ENCODE assay signal across 14 mouse cellular contexts in the genomic region with DNA sequence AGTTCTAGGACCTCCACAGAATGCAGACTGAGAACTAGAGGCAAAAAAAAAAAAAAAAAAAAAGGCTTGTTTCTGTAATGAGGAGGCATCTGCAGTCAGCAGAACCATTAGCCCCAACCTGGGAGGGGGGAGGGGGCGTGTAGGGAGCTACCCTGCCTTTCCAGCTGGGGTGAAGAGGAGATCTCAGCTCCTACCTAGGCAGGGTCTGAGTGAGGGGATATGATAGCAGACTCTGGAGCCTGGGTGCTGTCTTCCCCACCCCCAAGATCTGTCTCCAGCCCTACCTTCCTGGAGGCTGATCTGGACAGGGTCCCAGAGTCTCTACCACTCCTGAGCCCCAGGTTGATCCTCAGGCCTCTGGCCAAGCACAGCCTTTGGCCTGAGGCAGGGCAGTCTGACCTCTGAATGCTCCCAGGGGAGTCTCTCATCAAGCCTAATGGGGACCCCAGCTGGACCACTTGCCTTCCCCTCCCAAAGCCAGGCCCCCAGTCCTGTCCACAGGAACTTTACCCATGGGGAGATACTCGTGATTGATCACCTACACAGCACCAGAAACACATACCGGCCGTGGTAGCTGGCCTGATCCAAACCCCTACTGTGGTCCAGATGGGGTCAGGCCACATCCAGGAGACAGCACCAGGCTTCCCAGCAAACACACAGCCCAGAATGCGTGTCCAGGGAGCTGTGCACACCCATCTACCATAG. TPM values are rescaled to one million over a fixed set of nuclear protein-coding genes. Genes with fewer than 3 reads are reported as not detected.
DNase-seq lines count a peak whose midpoint lies in the region; ATAC-seq and TF ChIP-seq lines count a peak whose summit lies in the region.
"Had no signal": no experiment of that assay in that cellular context is flagged by ENCODE, and none has a peak within 500 bp of the region (broad histone marks: within the 10 kb centered on the region; RNA-seq: fewer than 3 reads in every experiment).

No protein-coding gene starts in this region.

- H3K79me2 ChIP-seq in MEL (ENCODE audit: control insufficient read depth, insufficient read depth, low read length, poor library complexity): no peaks in the 10 kb centered on the region

- no peak overlapping the region for H3K9ac ChIP-seq in MEL (ENCODE audit: control insufficient read depth, low read depth, low read length, poor library complexity, severe bottlenecking)
- peak overlapping the region; percentile 18; the same call in 1 of the 2 replicates for H3K9ac ChIP-seq in embryonic facial prominence, embryonic 11.5 days (replicated peaks; ENCODE audit: low read length)
- H3K9ac ChIP-seq in hindbrain, embryonic 12.5 days: peak overlapping the region; percentile 28
- 0 out of 2 replicates have a peak overlapping the region, but pooled peaks have one; percentile 17 for H3K9ac ChIP-seq in midbrain, embryonic 14.5 days (replicated peaks; ENCODE audit: low read length)
- H3K9ac ChIP-seq in heart, embryonic 11.5 days (ENCODE audit: low read depth, low read length): no peak overlapping the region
- no peak overlapping the region for H3K9ac ChIP-seq in kidney, embryonic 16.5 days (replicated peaks; ENCODE audit: low read length)
- H3K9ac ChIP-seq: heart, embryonic 12.5 days; lung, embryonic 14.5 days had no signal

- no peaks in the 10 kb centered on the region for H3K4me1 ChIP-seq in MEL (ENCODE audit: control insufficient read depth in 1 of 2, insufficient read depth in 2 of 2, low read length in 2 of 2)
- H3K4me1 ChIP-seq in embryonic facial prominence, embryonic 11.5 days (ENCODE audit: control insufficient read depth, insufficient read depth, low read length): peaks cover 25% of the 10 kb centered on the region
- peaks cover 56% of the 10 kb centered on the region for H3K4me1 ChIP-seq in hindbrain, embryonic 12.5 days
- H3K4me1 ChIP-seq in midbrain, embryonic 14.5 days (ENCODE audit: control insufficient read depth, insufficient read depth, low read length): peaks cover 52% of the 10 kb centered on the region
- H3K4me1 ChIP-seq in heart, embryonic 11.5 days (ENCODE audit: control insufficient read depth, insufficient read depth, low read length): peaks cover 23% of the 10 kb centered on the region
- H3K4me1 ChIP-seq in kidney, embryonic 16.5 days (ENCODE audit: insufficient read depth, low read length): peaks cover 35% of the 10 kb centered on the region

- peak in 1 of 2 experiments; percentile 62; a peak in 1 of 4 replicates for TF ChIP-seq POLR2A in MEL (IDR thresholded peaks at IDR 0.05; ENCODE audit: control insufficient read depth in 1 of 2, insufficient read depth in 1 of 2, low read depth in 1 of 2, low read length in 2 of 2, poor library complexity in 1 of 2)

- no peak overlapping the region for H3K4me2 ChIP-seq in embryonic facial prominence, embryonic 11.5 days (ENCODE audit: low read depth, low read length)
- H3K4me2 ChIP-seq in hindbrain, embryonic 12.5 days (replicated peaks): peak overlapping the region; percentile 25
- peak overlapping the region; percentile 11 for H3K4me2 ChIP-seq in midbrain, embryonic 14.5 days (ENCODE audit: low read length)
- H3K4me2 ChIP-seq in heart, embryonic 11.5 days: no peak overlapping the region
- H3K4me2 ChIP-seq in kidney, embryonic 16.5 days (replicated peaks; ENCODE audit: low read depth, low read length): no peak overlapping the region
- H3K4me2 ChIP-seq: heart, embryonic 12.5 days; lung, embryonic 14.5 days had no signal

- TF ChIP-seq EP300 in MEL (IDR thresholded peaks at IDR 0.05; ENCODE audit: low read depth in 1 of 2, low read length in 2 of 2): no peak

- H3K27ac ChIP-seq in MEL (ENCODE audit: control insufficient read depth, low read depth, low read length): no peak overlapping the region
- peak overlapping the region; percentile 52 for H3K27ac ChIP-seq in embryonic facial prominence, embryonic 11.5 days (replicated peaks; ENCODE audit: low read depth, low read length)
- peak overlapping the region; percentile 94 for H3K27ac ChIP-seq in hindbrain, embryonic 12.5 days
- peak overlapping the region; percentile 84 for H3K27ac ChIP-seq in midbrain, embryonic 14.5 days (replicated peaks; ENCODE audit: low read depth, low read length)
- no peak overlapping the region for H3K27ac ChIP-seq in heart, embryonic 11.5 days (ENCODE audit: low read depth, low read length)
- H3K27ac ChIP-seq in kidney, embryonic 16.5 days (ENCODE audit: low read length): no peak overlapping the region

- no peak for TF ChIP-seq RAD21 in MEL (IDR thresholded peaks at IDR 0.05; ENCODE audit: low read depth, low read length)

- 28% methylated on average over 5 of the region's 5 CpGs for WGBS in embryonic facial prominence, embryonic 11.5 days
- WGBS in hindbrain, embryonic 12.5 days: 9% methylated on average over 5 of the region's 5 CpGs
- WGBS in midbrain, embryonic 14.5 days: 7% methylated on average over 5 of the region's 5 CpGs
- 42% methylated on average over 5 of the region's 5 CpGs for WGBS in heart, embryonic 11.5 days (ENCODE audit: insufficient replicate concordance)
- 45% methylated on average over 5 of the region's 5 CpGs for WGBS in kidney, embryonic 16.5 days

- H3K36me3 ChIP-seq in MEL (ENCODE audit: control insufficient read depth in 1 of 2, insufficient read depth in 2 of 2, low read length in 2 of 2): no peaks in the 10 kb centered on the region
- no peaks in the 10 kb centered on the region; the same call in 1 of the 2 replicates for H3K36me3 ChIP-seq in embryonic facial prominence, embryonic 11.5 days (replicated peaks; ENCODE audit: control insufficient read depth, insufficient read depth, low read depth, low read length)
- 0 out of 2 replicates have a peak, but pooled peaks cover 2% of the 10 kb centered on the region for H3K36me3 ChIP-seq in hindbrain, embryonic 12.5 days
- H3K36me3 ChIP-seq in midbrain, embryonic 14.5 days (ENCODE audit: control insufficient read depth, insufficient read depth, low read length): 0 out of 2 replicates have a peak, but pooled peaks cover 5% of the 10 kb centered on the region
- H3K36me3 ChIP-seq in heart, embryonic 11.5 days (ENCODE audit: control insufficient read depth, insufficient read depth, low read length): no peaks in the 10 kb centered on the region
- no peaks in the 10 kb centered on the region for H3K36me3 ChIP-seq in kidney, embryonic 16.5 days (ENCODE audit: insufficient read depth, low read length)
- H3K36me3 ChIP-seq: heart, embryonic 12.5 days had no signal

- peaks cover 0 to 7% of the 10 kb centered on the region in 2 experiments; a peak in 2 of 4 replicates for H3K27me3 ChIP-seq in MEL (ENCODE audit: control insufficient read depth in 1 of 2, insufficient read depth in 2 of 2, low read length in 2 of 2)
- H3K27me3 ChIP-seq in embryonic facial prominence, embryonic 11.5 days (ENCODE audit: control insufficient read depth, insufficient read depth, low read length): no peaks in the 10 kb centered on the region
- no peaks in the 10 kb centered on the region for H3K27me3 ChIP-seq in hindbrain, embryonic 12.5 days
- no peaks in the 10 kb centered on the region for H3K27me3 ChIP-seq in midbrain, embryonic 14.5 days (ENCODE audit: control insufficient read depth, insufficient read depth, low read length)
- H3K27me3 ChIP-seq in heart, embryonic 11.5 days (ENCODE audit: control insufficient read depth, insufficient read depth, low read length): no peaks in the 10 kb centered on the region
- H3K27me3 ChIP-seq in kidney, embryonic 16.5 days (ENCODE audit: insufficient read depth, low read length): peaks cover 6% of the 10 kb centered on the region; the same call in 1 of the 2 replicates

- TF ChIP-seq CTCF in MEL (IDR thresholded peaks at IDR 0.05 in 2 of 3, conservative IDR thresholded peaks at IDR 0.05 in 1 of 3; ENCODE audit: control insufficient read depth in 1 of 3, insufficient read depth in 1 of 3, low read depth in 2 of 3, low read length in 3 of 3, poor library complexity in 1 of 3, severe bottlenecking in 1 of 3): no peak

- no peak overlapping the region for H3K4me3 ChIP-seq in MEL (ENCODE audit: control insufficient read depth in 1 of 2, insufficient read depth in 1 of 2, low read depth in 2 of 2, low read length in 2 of 2)
- H3K4me3 ChIP-seq in embryonic facial prominence, embryonic 11.5 days (ENCODE audit: low read depth, low read length): no peak overlapping the region
- H3K4me3 ChIP-seq in hindbrain, embryonic 12.5 days: no peak overlapping the region
- H3K4me3 ChIP-seq in midbrain, embryonic 14.5 days (replicated peaks; ENCODE audit: low read depth, low read length): no peak overlapping the region
- H3K4me3 ChIP-seq in heart, embryonic 11.5 days (ENCODE audit: low read depth, low read length): no peak overlapping the region
- no peak overlapping the region for H3K4me3 ChIP-seq in kidney, embryonic 16.5 days (ENCODE audit: low read length)
- H3K4me3 ChIP-seq: heart, embryonic 12.5 days had no signal

- ATAC-seq in embryonic facial prominence, embryonic 11.5 days (replicated peaks; ENCODE audit: insufficient number of reproducible peaks, low FRiP score, low TSS enrichment, low read depth): peak; percentile 30; the same call in 1 of the 2 replicates
- ATAC-seq in hindbrain, embryonic 12.5 days (ENCODE audit: low FRiP score): peak; percentile 41
- peak; percentile 16; the same call in 1 of the 2 replicates for ATAC-seq in midbrain, embryonic 14.5 days (ENCODE audit: low FRiP score, low TSS enrichment)
- no peak for ATAC-seq in heart, embryonic 11.5 days (replicated peaks; ENCODE audit: insufficient number of reproducible peaks, low FRiP score, low TSS enrichment)
- no peak for ATAC-seq in kidney, embryonic 16.5 days (ENCODE audit: low FRiP score, low TSS enrichment)

- H3K9me3 ChIP-seq in MEL (replicated peaks; ENCODE audit: insufficient read depth, low read length): no peaks in the 10 kb centered on the region
- no peaks in the 10 kb centered on the region for H3K9me3 ChIP-seq in embryonic facial prominence, embryonic 11.5 days (replicated peaks; ENCODE audit: control insufficient read depth, low read length)
- H3K9me3 ChIP-seq in hindbrain, embryonic 12.5 days (replicated peaks): no peaks in the 10 kb centered on the region
- no peaks in the 10 kb centered on the region for H3K9me3 ChIP-seq in midbrain, embryonic 14.5 days (ENCODE audit: control insufficient read depth, low read length)
- H3K9me3 ChIP-seq in heart, embryonic 11.5 days (replicated peaks; ENCODE audit: control insufficient read depth, low read length): no peaks in the 10 kb centered on the region
- H3K9me3 ChIP-seq in kidney, embryonic 16.5 days (ENCODE audit: low read length): no peaks in the 10 kb centered on the region
- H3K9me3 ChIP-seq: heart, embryonic 12.5 days had no signal

- peak; percentile 31 for DNase-seq in MEL (ENCODE audit: low read depth, low spot score)
- DNase-seq in embryonic facial prominence, embryonic 11.5 days (ENCODE audit: low spot score): no peak
- DNase-seq in midbrain, embryonic 14.5 days: peak; percentile 54
- DNase-seq in gastrocnemius, postnatal 4 days (ENCODE audit: low spot score in 2 of 2): no peak
- no peak for DNase-seq in urinary bladder, postnatal 25 days (ENCODE audit: low spot score)
- DNase-seq: adrenal gland, postnatal 14 days; cerebellum, adult 8-10 months; kidney, adult 8-10 months; thymus, postnatal 4 days had no signal

RNA-seq across cellular contexts. Expression of a gene that starts 19.8 kb away (rescaled TPM):
- 1.3 and 1.4 TPM in 2 replicates for total RNA-seq in MEL (2012; rRNA removed)
- polyA plus RNA-seq in MEL (2012; ENCODE audit: insufficient read depth in 1 of 2, insufficient read length in 2 of 2, low read depth in 1 of 2, low replicate concordance in 2 of 2, missing spikeins in 1 of 2): 1 to 10 TPM in 1 of 2 experiments, not detected in 1; 5.1 TPM
- polyA plus RNA-seq in embryonic facial prominence, embryonic 11.5 days (2014; fragmentation: Nextera tagmentation; extraction: Ambion mirVana): 4.9 and 5.7 TPM in 2 replicates
- polyA plus RNA-seq in hindbrain, embryonic 12.5 days (2016; fragmentation: Nextera tagmentation; extraction: Ambion mirVana): 5.8 and 6.4 TPM in 2 replicates
- polyA plus RNA-seq in midbrain, embryonic 14.5 days (2014; fragmentation: Nextera tagmentation; extraction: Ambion mirVana): 5.2 and 6.5 TPM in 2 replicates
- 1 to 10 TPM; 8.3 to 9.1 TPM for total RNA-seq in gastrocnemius, postnatal 4 days (2021)
- 4.6 and 5.0 TPM in 2 replicates for polyA plus RNA-seq in heart, embryonic 11.5 days (2014; fragmentation: Nextera tagmentation; extraction: Ambion mirVana)
- polyA plus RNA-seq in kidney, embryonic 16.5 days (2015; fragmentation: Nextera tagmentation; extraction: Ambion mirVana): 7.4 and 8.6 TPM in 2 replicates

RNA-seq across cellular contexts. Expression of a gene that starts 34.4 kb away (rescaled TPM):
- not detected in 2 replicates for total RNA-seq in MEL (2012; rRNA removed)
- polyA plus RNA-seq in MEL (2012; ENCODE audit: insufficient read depth in 1 of 2, insufficient read length in 2 of 2, low read depth in 1 of 2, low replicate concordance in 2 of 2, missing spikeins in 1 of 2): not detected
- polyA plus RNA-seq in embryonic facial prominence, embryonic 11.5 days (2014; fragmentation: Nextera tagmentation; extraction: Ambion mirVana): 17.0 and 18.7 TPM in 2 replicates
- 30.9 and 34.4 TPM in 2 replicates for polyA plus RNA-seq in hindbrain, embryonic 12.5 days (2016; fragmentation: Nextera tagmentation; extraction: Ambion mirVana)
- 10.7 and 14.1 TPM in 2 replicates for polyA plus RNA-seq in midbrain, embryonic 14.5 days (2014; fragmentation: Nextera tagmentation; extraction: Ambion mirVana)
- under 1 TPM; 0.88 to 0.91 TPM for total RNA-seq in gastrocnemius, postnatal 4 days (2021)
- 6.3 and 6.8 TPM in 2 replicates for polyA plus RNA-seq in heart, embryonic 11.5 days (2014; fragmentation: Nextera tagmentation; extraction: Ambion mirVana)
- 3.2 and 3.3 TPM in 2 replicates for polyA plus RNA-seq in kidney, embryonic 16.5 days (2015; fragmentation: Nextera tagmentation; extraction: Ambion mirVana)

Comparison
In these comparisons a context has a peak if more than half of its experiments do, and no peak if none do; other contexts are left out.
1. DNase-seq: peak in MEL (single experiment) and midbrain, embryonic 14.5 days (single experiment); none in embryonic facial prominence, embryonic 11.5 days (single experiment), gastrocnemius, postnatal 4 days (0 of 2) and urinary bladder, postnatal 25 days (single experiment).
2. H3K27ac ChIP-seq: peak in embryonic facial prominence, embryonic 11.5 days (single experiment), hindbrain, embryonic 12.5 days (single experiment) and midbrain, embryonic 14.5 days (single experiment); none in MEL (single experiment), heart, embryonic 11.5 days (single experiment) and kidney, embryonic 16.5 days (single experiment).
3. H3K9ac ChIP-seq: peak in embryonic facial prominence, embryonic 11.5 days (single experiment), hindbrain, embryonic 12.5 days (single experiment) and midbrain, embryonic 14.5 days (single experiment); none in MEL (single experiment), heart, embryonic 11.5 days (single experiment) and kidney, embryonic 16.5 days (single experiment).
4. ATAC-seq: peak in embryonic facial prominence, embryonic 11.5 days (single experiment), hindbrain, embryonic 12.5 days (single experiment) and midbrain, embryonic 14.5 days (single experiment); none in heart, embryonic 11.5 days (single experiment) and kidney, embryonic 16.5 days (single experiment).
5. H3K4me2 ChIP-seq: peak in hindbrain, embryonic 12.5 days (single experiment) and midbrain, embryonic 14.5 days (single experiment); none in embryonic facial prominence, embryonic 11.5 days (single experiment), heart, embryonic 11.5 days (single experiment) and kidney, embryonic 16.5 days (single experiment).